Mouse (Mus musculus): ENCODE data around the gene Angel2.

DNA sequence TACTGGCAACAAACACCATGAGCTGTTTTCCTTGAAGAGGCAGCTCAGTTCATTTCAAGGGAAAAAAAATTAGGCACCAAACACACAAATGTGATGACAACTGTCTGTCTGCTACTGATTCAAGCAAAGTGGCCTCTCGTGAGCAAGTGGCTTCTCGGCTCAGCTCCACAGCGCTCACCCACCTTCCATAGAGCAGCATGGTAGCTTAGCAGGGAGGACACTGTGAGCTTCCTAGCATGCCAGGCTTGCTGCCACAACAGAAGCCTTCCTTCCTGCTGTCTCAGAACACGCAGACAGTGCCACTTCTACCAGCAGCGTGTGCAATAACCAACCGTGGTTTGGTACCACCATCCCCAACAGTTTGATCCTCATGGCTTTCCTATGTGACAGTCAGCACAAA, 49.2 kb upstream of the Angel2 start:
- no peak for TF ChIP-seq CHD2 (IDR thresholded peaks at IDR 0.05; ENCODE audit: low read depth, low read length)
- TF ChIP-seq ZNF384 (IDR thresholded peaks at IDR 0.05; ENCODE audit: low read depth, low read length), result no peak
- no peak for TF ChIP-seq HCFC1 (IDR thresholded peaks at IDR 0.05; ENCODE audit: borderline replicate concordance, insufficient read depth, low read length)
- no peak for TF ChIP-seq ZC3H11A (IDR thresholded peaks at IDR 0.05; ENCODE audit: borderline replicate concordance, low read depth, low read length)
- TF ChIP-seq MAFK (IDR thresholded peaks at IDR 0.05; ENCODE audit: insufficient read depth, low read depth, low read length), result no peak

Measured in ES-E14 (cell line).